Mouse (Mus musculus): Measurements from ENCODE around the gene Atn1. TPM values are rescaled to one million over a fixed set of nuclear protein-coding genes. Genes with fewer than 3 reads are reported as not detected.

The Atn1 gene
- total and polyA plus RNA-seq, 3 experiments: 1.6 to 43.2 TPM; not detected in 1

DNA sequence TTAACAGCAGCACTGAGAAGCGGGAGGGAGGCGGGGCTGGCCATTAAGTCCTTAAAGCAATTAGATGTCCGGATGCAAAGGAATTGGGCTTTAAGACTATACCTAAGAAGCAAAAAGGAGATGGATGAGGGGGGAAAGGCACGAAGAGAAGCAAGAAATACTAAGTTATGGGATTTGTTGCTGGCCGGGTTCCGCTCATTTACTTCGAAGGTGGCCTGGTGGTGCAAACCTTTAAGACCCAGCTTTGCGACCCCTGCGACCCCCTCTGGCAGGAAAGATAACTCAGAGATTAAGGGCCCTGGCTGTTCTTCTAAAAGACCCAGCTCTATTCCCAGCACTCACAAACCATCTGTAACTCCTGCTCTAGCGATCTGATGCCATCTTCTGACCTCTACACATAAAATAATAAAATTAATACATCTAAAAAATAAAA lies 23.7 kb upstream of the Atn1 start:
- no peaks in the 10 kb centered on the region for H3K9me3 ChIP-seq (replicated peaks; ENCODE audit: insufficient read depth, low read length)
- H3K9ac ChIP-seq (ENCODE audit: control insufficient read depth, low read depth, low read length, poor library complexity, severe bottlenecking): no peak overlapping the region
- no peaks in the 10 kb centered on the region for H3K79me2 ChIP-seq (ENCODE audit: control insufficient read depth, insufficient read depth, low read length, poor library complexity)
- no peak overlapping the region for H3K27ac ChIP-seq (ENCODE audit: control insufficient read depth, low read depth, low read length)
- peaks cover 9 to 12% of the 10 kb centered on the region in 2 experiments for H3K27me3 ChIP-seq (ENCODE audit: control insufficient read depth in 1 of 2, insufficient read depth in 2 of 2, low read length in 2 of 2)
- H3K36me3 ChIP-seq (ENCODE audit: control insufficient read depth in 1 of 2, insufficient read depth in 2 of 2, low read length in 2 of 2): no peaks in the 10 kb centered on the region
- DNase-seq (ENCODE audit: low read depth, low spot score): no peak
- H3K4me1 ChIP-seq (ENCODE audit: control insufficient read depth in 1 of 2, insufficient read depth in 2 of 2, low read length in 2 of 2): no peaks in the 10 kb centered on the region
- no peak for TF ChIP-seq BHLHE40 (IDR thresholded peaks at IDR 0.05; ENCODE audit: borderline replicate concordance, low read depth, low read length)
- TF ChIP-seq ETS1 (IDR thresholded peaks at IDR 0.05; ENCODE audit: low read depth, low read length): no peak
- no peak for TF ChIP-seq MAZ (IDR thresholded peaks at IDR 0.05; ENCODE audit: low read depth, low read length)
- TF ChIP-seq CHD1 (IDR thresholded peaks at IDR 0.05; ENCODE audit: low read depth, low read length): no peak
- TF ChIP-seq CHD2 (IDR thresholded peaks at IDR 0.05; ENCODE audit: low read length): no peak
- TF ChIP-seq MYB (IDR thresholded peaks at IDR 0.05; ENCODE audit: low read depth, low read length): no peak
- no peak for TF ChIP-seq POLR2AphosphoS2 (IDR thresholded peaks at IDR 0.05; ENCODE audit: low read length)
- TF ChIP-seq ZMIZ1 (IDR thresholded peaks at IDR 0.05; ENCODE audit: low read depth, low read length): no peak
- no peak for TF ChIP-seq UBTF (IDR thresholded peaks at IDR 0.05; ENCODE audit: borderline replicate concordance, insufficient read depth, low read depth, low read length)
- TF ChIP-seq GABPA (IDR thresholded peaks at IDR 0.05; ENCODE audit: low read depth, low read length): no peak
- no peak for TF ChIP-seq ZKSCAN1 (IDR thresholded peaks at IDR 0.05; ENCODE audit: low read depth, low read length)
- TF ChIP-seq ZC3H11A (IDR thresholded peaks at IDR 0.05; ENCODE audit: low read depth, low read length): no peak
- TF ChIP-seq USF2 (IDR thresholded peaks at IDR 0.05; ENCODE audit: borderline replicate concordance in 1 of 2, insufficient read depth in 1 of 2, low read depth in 1 of 2, low read length in 2 of 2): no peak
- no peak for TF ChIP-seq KAT2A (conservative IDR thresholded peaks at IDR 0.05; ENCODE audit: low read depth, low read length)
- TF ChIP-seq SIN3A (IDR thresholded peaks at IDR 0.05; ENCODE audit: low read length): no peak
- no peak for TF ChIP-seq POLR2AphosphoS5 (IDR thresholded peaks at IDR 0.05; ENCODE audit: borderline replicate concordance, low read depth, low read length)
- no peak for TF ChIP-seq SMC3 (IDR thresholded peaks at IDR 0.05; ENCODE audit: low read depth, low read length)
- no peak overlapping the region for H3K4me3 ChIP-seq (ENCODE audit: control insufficient read depth in 1 of 2, insufficient read depth in 1 of 2, low read depth in 2 of 2, low read length in 2 of 2)

- Histone ChIP-seq H3K9me3 (replicated peaks; ENCODE audit: insufficient read depth, low read length) (no peaks in the 10 kb centered on the region), H3K4me3 (ENCODE audit: control insufficient read depth in 1 of 2, insufficient read depth in 1 of 2, low read depth in 2 of 2, low read length in 2 of 2) (no peak within 1 kb of the TSS), H3K36me3 (ENCODE audit: control insufficient read depth in 1 of 2, insufficient read depth in 2 of 2, low read length in 2 of 2) (no peaks in the 10 kb centered on the region), H3K27me3 (ENCODE audit: control insufficient read depth in 1 of 2, insufficient read depth in 2 of 2, low read length in 2 of 2) (peaks cover 9 to 12% of the 10 kb centered on the region in 2 experiments), H3K27ac (ENCODE audit: control insufficient read depth, low read depth, low read length) (no peak within 1 kb of the TSS), H3K9ac (ENCODE audit: control insufficient read depth, low read depth, low read length, poor library complexity, severe bottlenecking) (no peak within 1 kb of the TSS), H3K79me2 (ENCODE audit: control insufficient read depth, insufficient read depth, low read length, poor library complexity) (no peaks in the 10 kb centered on the region), H3K4me1 (ENCODE audit: control insufficient read depth in 1 of 2, insufficient read depth in 2 of 2, low read length in 2 of 2) (no peaks in the 10 kb centered on the region)
- DNase-seq (ENCODE audit: low read depth, low spot score): no peak
- TF ChIP-seq POLR2AphosphoS5 (IDR thresholded peaks at IDR 0.05; ENCODE audit: borderline replicate concordance, low read depth, low read length) (no peak), CHD2 (IDR thresholded peaks at IDR 0.05; ENCODE audit: low read length) (no peak), E2F4 (IDR thresholded peaks at IDR 0.05; ENCODE audit: borderline replicate concordance, low read depth, low read length) (no peak), POLR2A (IDR thresholded peaks at IDR 0.05; ENCODE audit: control insufficient read depth in 1 of 2, insufficient read depth in 1 of 2, low read depth in 1 of 2, low read length in 2 of 2, poor library complexity in 1 of 2) (no peak), SIN3A (IDR thresholded peaks at IDR 0.05; ENCODE audit: low read length) (no peak), USF1 (IDR thresholded peaks at IDR 0.05; ENCODE audit: low read depth, low read length) (no peak), NRF1 (IDR thresholded peaks at IDR 0.05; ENCODE audit: insufficient read depth, low read depth, low read length, poor library complexity, severe bottlenecking) (no peak), MAZ (IDR thresholded peaks at IDR 0.05; ENCODE audit: low read depth, low read length) (no peak), ZC3H11A (IDR thresholded peaks at IDR 0.05; ENCODE audit: low read depth, low read length) (no peak), EP300 (IDR thresholded peaks at IDR 0.05; ENCODE audit: low read depth in 1 of 2, low read length in 2 of 2) (no peak), USF2 (IDR thresholded peaks at IDR 0.05; ENCODE audit: borderline replicate concordance in 1 of 2, insufficient read depth in 1 of 2, low read depth in 1 of 2, low read length in 2 of 2) (no peak), CHD1 (IDR thresholded peaks at IDR 0.05; ENCODE audit: low read depth, low read length) (no peak), ETS1 (IDR thresholded peaks at IDR 0.05; ENCODE audit: low read depth, low read length) (no peak), ZMIZ1 (IDR thresholded peaks at IDR 0.05; ENCODE audit: low read depth, low read length) (no peak)
Measured at GRCm38 (mm10) chr6:124779222-124779983, 23.1 kb upstream of the Atn1 start, which contains the start of gene Lrrc23. Lrrc23 (minus strand) TSS chr6:124779727.
